Mouse (Mus musculus): ENCODE results near the gene Cd80. TPM values are rescaled to one million over a fixed set of nuclear protein-coding genes. Genes with fewer than 3 reads are reported as not detected.

Cd80 gene
- total and polyA plus RNA-seq, 3 experiments: 39.5 to 57.8 (median 46.2) TPM

- DNase-seq (ENCODE audit: extremely low read depth): no peak
- no peaks in the 10 kb centered on the region for H3K9me3 ChIP-seq (replicated peaks; ENCODE audit: low read length)
- no peak overlapping the region for H3K27ac ChIP-seq (ENCODE audit: insufficient read depth, low read depth)
- no peak overlapping the region for H3K4me2 ChIP-seq (ENCODE audit: insufficient read depth, low read depth, poor library complexity, severe bottlenecking)
- peaks cover 51 to 84% of the 10 kb centered on the region in 2 experiments for H3K36me3 ChIP-seq (replicated peaks in 1 of 2; ENCODE audit: control insufficient read depth in 1 of 2, insufficient read depth in 1 of 2, low read length in 1 of 2)
- no peaks in the 10 kb centered on the region for H3K4me1 ChIP-seq (ENCODE audit: control insufficient read depth in 1 of 2, insufficient read depth in 2 of 2)
- no peaks in the 10 kb centered on the region for H3K79me2 ChIP-seq (replicated peaks; ENCODE audit: control insufficient read depth, extremely low read depth, insufficient read depth, poor library complexity, severe bottlenecking)
- no peak overlapping the region for H3K9ac ChIP-seq (ENCODE audit: insufficient read depth, low read depth)
- in situ Hi-C loops (cut with MboI; ENCODE audit: low pct_ligation_motif_present, low pct_unique_long_range_greater_than_20kb, low sequenced_read_pairs) (loop anchor here (25.0 kb wide), 1 partner anchor 499 kb away; no protein-coding TSS in a partner anchor), dilution Hi-C loops (cut with MboI; ENCODE audit: extremely low pct_ligation_motif_present, extremely low pct_unique_long_range_greater_than_20kb, low sequenced_read_pairs) (no loop called here)
- no peak overlapping the region for H3K4me3 ChIP-seq (replicated peaks in 1 of 3; ENCODE audit: low read depth in 2 of 3, low read length in 2 of 3, poor library complexity in 1 of 3)
- no peak for TF ChIP-seq USF2 (conservative IDR thresholded peaks at IDR 0.05; ENCODE audit: low read depth, low read length)
- no peak for TF ChIP-seq POLR2A (IDR thresholded peaks at IDR 0.05; ENCODE audit: low read depth, low read length)
- TF ChIP-seq CHD1 (IDR thresholded peaks at IDR 0.05; ENCODE audit: low read depth, low read length): no peak
- H3K27me3 ChIP-seq (replicated peaks): no peaks in the 10 kb centered on the region
Measured at GRCm38 (mm10) chr16:38510846-38511245, 55.5 kb downstream of the Cd80 start.

GRCm38 (mm10) chr16:38519140-38519539, 63.8 kb downstream of the Cd80 start:
- Histone ChIP-seq H3K27me3 (replicated peaks) (no peaks in the 10 kb centered on the region), H3K4me2 (ENCODE audit: insufficient read depth, low read depth, poor library complexity, severe bottlenecking) (no peak overlapping the region), H3K9ac (ENCODE audit: insufficient read depth, low read depth) (no peak overlapping the region), H3K79me2 (replicated peaks; ENCODE audit: control insufficient read depth, extremely low read depth, insufficient read depth, poor library complexity, severe bottlenecking) (peaks cover 26% of the 10 kb centered on the region), H3K36me3 (replicated peaks in 1 of 2; ENCODE audit: control insufficient read depth in 1 of 2, insufficient read depth in 1 of 2, low read length in 1 of 2) (peaks cover 22 to 48% of the 10 kb centered on the region in 2 experiments), H3K9me3 (replicated peaks; ENCODE audit: low read length) (no peaks in the 10 kb centered on the region), H3K4me3 (replicated peaks in 1 of 3; ENCODE audit: low read depth in 2 of 3, low read length in 2 of 3, poor library complexity in 1 of 3) (no peak overlapping the region), H3K4me1 (ENCODE audit: control insufficient read depth in 1 of 2, insufficient read depth in 2 of 2) (peaks cover 5 to 39% of the 10 kb centered on the region in 2 experiments; a peak in 3 of 4 replicates), H3K27ac (ENCODE audit: insufficient read depth, low read depth) (no peak overlapping the region)
- in situ Hi-C loops (cut with MboI; ENCODE audit: low pct_ligation_motif_present, low pct_unique_long_range_greater_than_20kb, low sequenced_read_pairs) (loop anchor here (25.0 kb wide), 1 partner anchor 507 kb away; no protein-coding TSS in a partner anchor), dilution Hi-C loops (cut with MboI; ENCODE audit: extremely low pct_ligation_motif_present, extremely low pct_unique_long_range_greater_than_20kb, low sequenced_read_pairs) (no loop called here)
- no peak for DNase-seq (ENCODE audit: extremely low read depth)
- TF ChIP-seq JUN (IDR thresholded peaks at IDR 0.05; ENCODE audit: insufficient read depth, low read depth, low read length) (peak; percentile 65), JUND (conservative IDR thresholded peaks at IDR 0.05; ENCODE audit: low read depth, low read length) (peak; percentile 84), IRF4 (IDR thresholded peaks at IDR 0.05; ENCODE audit: low read depth, low read length) (0 out of 2 replicates have a peak, but pooled peaks have one; percentile 27), MAZ (IDR thresholded peaks at IDR 0.05; ENCODE audit: low read depth, low read length) (no peak), MAFK (IDR thresholded peaks at IDR 0.05; ENCODE audit: insufficient replicate concordance, low read length) (no peak), EP300 (IDR thresholded peaks at IDR 0.05; ENCODE audit: low read length) (peak; percentile 64)

GRCm38 (mm10) chr16:38521211-38521987, 66.0 kb downstream of the Cd80 start:
- no peak for DNase-seq (ENCODE audit: extremely low read depth)
- Histone ChIP-seq H3K4me2 (ENCODE audit: insufficient read depth, low read depth, poor library complexity, severe bottlenecking) (peak overlapping the region; percentile 99), H3K27ac (ENCODE audit: insufficient read depth, low read depth) (no peak overlapping the region), H3K36me3 (replicated peaks in 1 of 2; ENCODE audit: control insufficient read depth in 1 of 2, insufficient read depth in 1 of 2, low read length in 1 of 2) (peaks cover 32 to 51% of the 10 kb centered on the region in 2 experiments), H3K9ac (ENCODE audit: insufficient read depth, low read depth) (peak overlapping the region; percentile 72), H3K9me3 (replicated peaks; ENCODE audit: low read length) (no peaks in the 10 kb centered on the region), H3K27me3 (replicated peaks) (no peaks in the 10 kb centered on the region), H3K79me2 (replicated peaks; ENCODE audit: control insufficient read depth, extremely low read depth, insufficient read depth, poor library complexity, severe bottlenecking) (peaks cover 33% of the 10 kb centered on the region), H3K4me1 (ENCODE audit: control insufficient read depth in 1 of 2, insufficient read depth in 2 of 2) (peaks cover 5 to 42% of the 10 kb centered on the region in 2 experiments; a peak in 3 of 4 replicates), H3K4me3 (replicated peaks in 1 of 3; ENCODE audit: low read depth in 2 of 3, low read length in 2 of 3, poor library complexity in 1 of 3) (peak overlapping the region; percentile 53 to 72 (median 65))
- in situ Hi-C loops (cut with MboI; ENCODE audit: low pct_ligation_motif_present, low pct_unique_long_range_greater_than_20kb, low sequenced_read_pairs): loop anchor here (25.0 kb wide), 1 partner anchor 509 kb away; no protein-coding TSS in a partner anchor
- dilution Hi-C loops (cut with MboI; ENCODE audit: extremely low pct_ligation_motif_present, extremely low pct_unique_long_range_greater_than_20kb, low sequenced_read_pairs): no loop called here
- TF ChIP-seq ZNF384 (IDR thresholded peaks at IDR 0.05; ENCODE audit: low read depth, low read length) (peak; percentile 90), CHD1 (IDR thresholded peaks at IDR 0.05; ENCODE audit: low read depth, low read length) (no peak)
